Mouse (Mus musculus) layer of hippocampus, adult 11-12 months (tissue): ENCODE measurements at regions not wholly inside any gene's neighbourhood (a gene's known extent, or its start where the extent isn't known, plus 50 kb on each side); places are given as distances from the start of the nearest gene placed in this dataset.

ENCODE experiments used
- DNase-seq: peaks from one replicate; pipeline ENCODE4 v3.0.0; 2022; ENCODE audit warnings: low spot score

DNA sequence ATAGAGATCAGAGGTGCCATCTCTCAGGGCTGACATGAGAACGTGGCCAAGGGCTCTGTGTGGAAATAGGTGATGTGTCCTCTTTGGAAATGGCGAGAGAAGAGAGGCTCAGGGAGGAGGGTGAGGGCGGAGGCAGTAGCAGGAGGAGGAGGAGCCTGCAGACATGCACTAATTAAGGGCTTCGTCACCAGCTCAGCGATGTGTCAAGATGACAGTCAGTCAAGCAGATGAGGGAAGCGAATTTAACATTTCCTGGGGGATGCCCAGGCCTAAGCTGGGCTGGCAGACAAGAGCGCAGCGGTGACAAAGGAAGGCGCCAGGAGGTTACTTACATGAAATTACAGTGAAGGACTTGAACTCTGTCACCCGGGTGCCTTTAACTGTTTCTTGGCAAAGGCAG, 455.1 kb upstream of the Tbx3 start:
- no peak for DNase-seq

- DNase-seq = no peak
These were observed 454.3 kb upstream of the Tbx3 start for GRCm38 (mm10) chr5:119216146-119216545.

DNA sequence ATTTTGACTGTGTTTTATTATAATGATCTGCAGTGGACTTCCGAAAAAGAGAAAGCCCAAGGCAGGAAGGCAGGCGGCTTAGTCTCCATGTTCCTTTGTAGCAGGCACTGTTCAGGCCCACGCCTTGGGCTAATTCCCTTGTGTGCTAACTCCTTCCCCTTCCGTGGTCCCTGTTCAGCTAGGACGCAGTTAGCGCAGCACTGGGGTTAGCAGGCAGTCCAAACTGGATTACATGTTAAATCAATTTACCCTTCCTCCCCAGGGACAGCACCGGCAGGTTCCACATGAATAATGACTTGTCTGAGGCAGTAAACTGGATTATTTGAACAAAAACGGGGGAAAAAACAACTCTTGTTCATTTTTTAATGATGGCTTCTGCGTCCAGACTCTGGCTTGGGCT, 453.4 kb upstream of the Tbx3 start:
- DNase-seq = no peak

DNA sequence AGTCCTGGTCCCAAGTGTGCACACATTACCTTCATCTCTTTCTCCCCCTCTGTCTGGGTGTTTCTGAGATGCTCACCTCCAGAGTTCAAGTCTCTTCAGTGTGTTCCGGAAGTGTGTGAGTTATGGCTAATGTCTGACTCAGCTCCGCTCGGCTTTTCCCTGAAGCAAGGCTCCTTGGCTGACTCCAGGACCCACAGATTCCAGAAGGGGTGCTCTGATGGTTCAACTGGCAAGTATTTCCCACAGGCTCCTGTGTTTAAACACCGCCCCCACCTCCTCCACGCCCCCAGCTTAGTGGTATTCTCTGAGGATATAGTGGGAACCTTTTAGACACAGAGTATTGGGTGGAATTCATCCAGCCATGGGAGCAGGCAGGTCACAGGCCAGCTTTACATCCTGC, 441.8 kb upstream of the Tbx3 start:
- DNase-seq = no peak

DNA sequence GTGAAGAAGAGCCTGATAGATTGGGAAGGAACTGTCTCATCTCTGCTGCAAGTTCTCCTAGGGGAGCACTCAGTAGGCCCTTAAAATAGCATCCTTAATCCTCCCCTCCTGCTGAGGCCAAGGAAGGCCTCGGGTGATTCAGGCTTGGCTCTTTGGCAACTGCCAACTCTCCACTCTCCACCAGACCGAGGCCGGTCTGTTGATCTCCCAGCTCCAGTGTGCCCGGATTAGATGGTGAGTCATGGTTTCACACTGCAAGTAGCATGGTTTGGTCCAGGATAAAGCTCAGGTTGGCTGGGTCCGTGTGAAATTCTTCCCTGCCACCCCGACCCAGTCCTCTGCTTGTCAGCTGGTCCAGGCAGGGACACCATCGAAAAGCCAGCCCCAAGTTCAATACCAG, 437.5 kb upstream of the Tbx3 start:
- DNase-seq = no peak

DNA sequence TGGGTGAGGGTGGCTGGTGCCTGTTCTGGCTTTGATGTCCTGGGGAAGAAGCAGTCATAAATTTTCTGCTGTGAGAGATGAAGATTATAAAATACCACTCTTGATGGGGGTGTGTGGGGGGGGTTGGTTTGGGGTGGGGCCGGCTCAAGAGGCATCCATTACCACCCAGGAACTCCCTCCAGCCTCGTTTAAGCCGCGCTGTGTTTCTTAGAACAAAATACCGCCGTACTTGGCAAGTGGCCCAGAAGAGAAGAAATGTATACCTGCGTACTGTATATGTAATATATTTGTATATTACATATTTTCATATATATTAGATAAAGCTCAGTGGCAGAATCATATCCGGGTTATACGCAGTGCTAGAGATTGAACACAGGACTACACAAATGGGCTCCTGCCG, 434.6 kb upstream of the Tbx3 start:
- no peak for DNase-seq

- peak; percentile 51 for DNase-seq
These were observed 423.6 kb upstream of the Tbx3 start for GRCm38 (mm10) chr5:119246824-119247223.

DNA sequence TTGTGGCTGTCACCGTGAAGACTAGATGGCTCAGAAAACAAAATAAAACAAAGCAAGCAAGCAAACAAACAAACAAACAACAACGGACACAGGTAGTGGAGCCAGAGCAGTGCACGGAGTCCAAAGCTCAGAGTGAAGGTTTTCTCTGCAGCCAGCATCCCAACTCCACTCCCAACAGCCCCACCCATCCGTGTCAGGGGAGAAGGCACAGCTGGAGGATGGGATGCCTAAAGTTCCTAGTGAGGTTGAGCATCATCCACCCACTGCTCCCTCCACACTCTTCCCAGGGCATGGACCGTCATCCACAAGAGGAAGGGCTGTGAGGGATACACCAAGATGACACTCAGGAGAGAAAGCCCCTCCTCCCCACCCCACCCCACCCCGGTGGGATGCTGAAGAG, 421.8 kb upstream of the Tbx3 start:
- no peak for DNase-seq

- no peak for DNase-seq
These were observed 421.2 kb upstream of the Tbx3 start for GRCm38 (mm10) chr5:119249124-119249718.

- DNase-seq = no peak
These were observed 419.0 kb upstream of the Tbx3 start for GRCm38 (mm10) chr5:119251311-119252047.

DNA sequence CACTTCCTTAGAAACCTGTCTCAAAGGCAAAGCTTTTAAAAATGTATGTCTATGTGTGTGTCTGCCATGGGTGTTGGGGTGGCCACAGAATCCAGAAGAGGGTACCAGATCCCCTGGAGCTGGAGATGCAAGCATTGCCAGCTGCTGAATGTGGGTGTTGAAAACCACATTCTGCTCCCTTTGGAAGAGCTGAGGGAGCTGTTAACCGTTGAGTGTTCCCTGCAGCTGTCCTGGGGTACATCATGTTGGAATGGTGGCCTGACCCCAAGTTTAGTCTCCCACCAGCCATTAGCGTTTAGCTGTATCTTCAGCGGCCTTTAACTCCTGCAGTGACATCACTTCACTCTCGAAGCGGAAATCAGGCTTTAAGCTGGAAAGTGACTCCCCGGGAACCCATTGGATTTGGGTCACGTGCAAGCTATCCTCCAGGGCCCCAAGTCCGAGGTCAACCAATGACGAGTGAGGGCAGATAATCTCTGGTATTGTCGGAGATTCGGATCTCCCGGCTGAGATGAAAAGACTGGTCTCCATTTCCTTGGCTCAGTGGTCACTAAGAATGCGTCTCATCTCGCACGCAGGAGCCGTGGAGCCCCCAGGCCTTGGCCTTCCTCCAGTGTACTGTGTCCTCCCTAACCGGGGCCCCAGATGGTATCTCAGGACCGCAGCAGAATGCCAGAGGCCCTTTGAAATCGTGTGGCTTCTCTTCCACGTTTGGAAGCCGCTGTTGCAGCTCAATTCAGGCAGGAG, 412.9 kb upstream of the Tbx3 start:
- DNase-seq = no peak

GRCm38 (mm10) chr5:119258831-119259230, 411.6 kb upstream of the Tbx3 start:
- DNase-seq = no peak

- peak; percentile 19 for DNase-seq
These were observed 405.1 kb upstream of the Tbx3 start for GRCm38 (mm10) chr5:119265149-119265890.

- DNase-seq = no peak
These were observed 399.1 kb upstream of the Tbx3 start for GRCm38 (mm10) chr5:119271234-119271852.

GRCm38 (mm10) chr5:119273203-119273602, 397.3 kb upstream of the Tbx3 start:
- no peak for DNase-seq

DNA sequence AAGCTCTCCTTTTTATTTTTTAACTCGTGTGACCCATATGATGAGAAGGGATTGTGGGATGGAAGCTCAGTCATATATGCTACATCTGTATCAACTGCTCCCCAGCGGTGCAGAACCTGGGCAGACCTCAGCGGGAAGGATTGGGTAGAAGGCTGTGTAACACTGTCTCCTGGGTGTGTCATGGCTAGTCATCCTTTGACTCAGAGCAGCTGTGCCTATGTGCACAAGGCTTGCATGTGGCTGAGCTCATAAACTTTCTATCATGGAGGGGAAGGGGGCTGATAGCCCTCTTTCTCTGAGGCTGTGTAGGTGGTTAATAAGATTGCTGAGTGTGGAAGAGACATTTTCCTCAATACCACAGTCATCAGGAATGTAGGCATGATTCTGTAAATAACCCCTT, 396.9 kb upstream of the Tbx3 start:
- DNase-seq = no peak

- no peak for DNase-seq
These were observed 395.5 kb upstream of the Tbx3 start for GRCm38 (mm10) chr5:119274817-119275494.

DNA sequence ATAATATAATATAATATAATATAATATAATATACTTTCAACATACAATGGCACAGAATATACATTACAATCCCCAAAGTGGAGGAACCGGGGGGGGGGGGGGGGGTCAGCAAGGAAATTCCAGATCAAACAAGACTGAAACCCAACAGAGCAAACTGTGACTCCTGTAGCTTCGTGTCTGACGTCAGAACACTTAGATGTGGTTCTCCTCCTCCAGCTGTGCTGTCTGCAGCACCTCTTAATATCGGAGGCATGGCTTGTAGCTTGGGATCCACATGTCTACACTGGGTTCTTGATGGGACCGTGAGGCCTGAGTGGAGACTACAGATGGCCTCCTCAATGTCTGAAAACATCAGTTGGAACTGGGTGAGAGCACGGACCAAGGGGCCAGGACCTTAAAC, 390.3 kb upstream of the Tbx3 start:
- DNase-seq = no peak

- no peak for DNase-seq
These were observed 380.7 kb upstream of the Tbx3 start for GRCm38 (mm10) chr5:119289808-119290207.

- DNase-seq = no peak
These were observed 378.1 kb upstream of the Tbx3 start for GRCm38 (mm10) chr5:119292323-119292722.

- DNase-seq = no peak
These were observed 377.6 kb upstream of the Tbx3 start for GRCm38 (mm10) chr5:119292889-119293288.

GRCm38 (mm10) chr5:119299311-119299710, 371.2 kb upstream of the Tbx3 start:
- DNase-seq = no peak
